Mouse (Mus musculus) forebrain, embryonic 11.5 days (tissue): ENCODE results near the gene Nme4. TPM values are rescaled to one million over a fixed set of nuclear protein-coding genes. Genes with fewer than 3 reads are reported as not detected.

Experiments used
- ATAC-seq: fragments of 200-750 bp; cut with Nextera tagmentation; replicated peaks from 2 replicates; pipeline ENCODE4 v1.8.0; 2017; ENCODE audit warnings: moderate TSS enrichment; ENCODE audit not compliant: low FRiP score
- DNase-seq: peaks from one replicate; pipeline ENCODE4 v3.0.0-alpha.2; 2017; ENCODE audit warnings: low spot score
- H3K27ac ChIP-seq: fragments of 300-500 bp; sonication (generic); 2 replicates; pipeline ENCODE4 v1.5.1; 2014; ENCODE audit warnings: low read depth, low read length
- H3K27me3 ChIP-seq: fragments of 300-500 bp; sonication (generic); 2 replicates; pipeline ENCODE4 v1.6.1; 2014; ENCODE audit warnings: mild to moderate bottlenecking, low read length, mixed read lengths; ENCODE audit not compliant: control insufficient read depth, insufficient read depth
- H3K36me3 ChIP-seq: fragments of 300-500 bp; sonication (generic); 2 replicates; pipeline ENCODE4 v1.6.1; 2014; ENCODE audit warnings: mild to moderate bottlenecking, low read length, moderate library complexity, mixed read lengths; ENCODE audit not compliant: control insufficient read depth, insufficient read depth
- H3K4me1 ChIP-seq: fragments of 300-500 bp; sonication (generic); replicated peaks from 2 replicates; pipeline ENCODE4 v1.6.1; 2014; ENCODE audit warnings: low read length, mixed read lengths; ENCODE audit not compliant: control insufficient read depth, insufficient read depth
- H3K4me2 ChIP-seq: fragments of 300-500 bp; sonication (generic); 2 replicates; pipeline ENCODE4 v1.6.1; 2014; ENCODE audit warnings: low read depth, mild to moderate bottlenecking, low read length, moderate library complexity, mixed read lengths; ENCODE audit not compliant: severe bottlenecking
- H3K4me3 ChIP-seq: fragments of 300-500 bp; sonication (generic); 2 replicates; pipeline ENCODE4 v1.5.1; 2014; ENCODE audit warnings: low read depth, low read length
- H3K9ac ChIP-seq: fragments of 300-500 bp; sonication (generic); 2 replicates; pipeline ENCODE4 v1.6.1; 2014; ENCODE audit warnings: low read length
- H3K9me3 ChIP-seq: fragments of 300-500 bp; sonication (generic); 2 replicates; pipeline ENCODE4 v1.6.1; 2016; ENCODE audit warnings: low read length, mixed read lengths; ENCODE audit not compliant: control insufficient read depth
- WGBS: fragments of 180-500 bp; shearing (Covaris S2); extraction: QIAGEN DNeasy Blood & Tissue Kit; methylation state at CpG from one replicate; pipeline ENCODE4 v1.1.7; 2014; 5-methylcytosine and 5-hydroxymethylcytosine counted together
- polyA plus RNA-seq: library from polyadenylated mRNA; unstranded; fragments of >200 nt; fragmentation: Nextera tagmentation; extraction: Ambion mirVana; gene quantifications from 2 replicates; pipeline ENCODE4 v1.2.1, GENCODE M21; 2014

Gene Nme4
- polyA plus RNA-seq, 1 experiment from 2014 or later, result 74.6 TPM

DNA sequence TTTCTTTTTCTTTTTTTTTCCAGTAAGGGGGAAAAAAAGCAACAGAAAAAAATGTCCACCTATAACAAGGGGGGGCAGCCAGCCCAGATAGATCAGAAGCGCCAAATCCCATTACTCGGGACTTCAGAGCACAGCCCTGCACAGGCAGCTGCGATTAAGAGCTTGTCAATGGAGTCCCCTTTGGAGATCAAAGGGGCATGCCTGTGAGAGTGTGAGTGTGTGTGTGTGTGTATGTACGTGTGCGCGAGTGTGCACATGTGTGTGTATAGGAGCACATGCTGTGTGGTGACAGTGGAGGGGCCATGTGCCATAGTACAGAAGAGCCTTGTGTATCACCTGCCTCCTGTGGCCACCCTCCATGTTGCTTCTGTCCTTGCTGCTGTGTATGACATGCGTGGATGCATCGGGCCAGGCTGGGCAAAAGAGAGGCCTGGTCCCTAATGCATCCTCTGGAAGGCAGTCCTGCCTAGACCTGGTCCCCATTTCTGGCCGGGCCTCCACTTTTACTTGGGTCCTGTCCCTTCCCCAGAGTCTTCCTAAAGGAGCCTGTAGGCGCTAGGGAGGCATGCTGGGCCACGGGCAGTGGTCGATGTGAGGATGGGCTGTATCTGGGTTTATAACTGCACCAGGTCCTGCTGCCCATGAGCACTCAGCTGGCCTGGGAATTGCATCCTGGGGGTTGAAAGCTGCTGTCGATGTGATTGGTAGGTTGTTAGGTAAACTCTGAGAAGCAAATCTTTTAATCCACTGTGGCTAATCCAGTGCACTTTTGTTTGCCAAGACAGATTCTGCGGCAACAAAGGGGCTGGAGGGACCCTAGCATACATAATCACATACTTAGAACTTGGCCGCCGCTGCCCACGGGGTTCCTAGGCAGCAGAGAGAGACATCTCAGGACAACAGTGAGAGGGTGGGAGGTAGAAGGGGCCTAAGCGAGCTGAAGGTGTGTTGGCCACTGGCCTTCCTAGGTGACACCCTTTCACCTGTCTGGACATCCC lies 36.8 kb upstream of the Nme4 start:
- no peaks in the 10 kb centered on the region for H3K27me3 ChIP-seq
- ATAC-seq, result no peak
- H3K4me2 ChIP-seq, result no peak overlapping the region
- no peaks in the 10 kb centered on the region for H3K9me3 ChIP-seq
- 77% methylated on average over 18 of the region's 18 CpGs for WGBS
- H3K27ac ChIP-seq, result peak overlapping the region; percentile 37; the same call in 1 of the 2 replicates
- no peak for DNase-seq
- peaks cover 3% of the 10 kb centered on the region; the same call in 1 of the 2 replicates for H3K36me3 ChIP-seq
- H3K9ac ChIP-seq, result no peak overlapping the region
- no peaks in the 10 kb centered on the region; the same call in 1 of the 2 replicates for H3K4me1 ChIP-seq
- peak overlapping the region; percentile 1; the same call in 1 of the 2 replicates for H3K4me3 ChIP-seq

GRCm38 (mm10) chr17:26131062-26131732 lies 35.8 kb upstream of the Nme4 start:
- Histone ChIP-seq H3K27me3 (no peaks in the 10 kb centered on the region), H3K9me3 (no peaks in the 10 kb centered on the region), H3K4me3 (peak overlapping the region; percentile 1; the same call in 1 of the 2 replicates), H3K9ac (no peak overlapping the region; the same call in 1 of the 2 replicates), H3K36me3 (peaks cover 3% of the 10 kb centered on the region; the same call in 1 of the 2 replicates), H3K4me2 (no peak overlapping the region), H3K27ac (no peak overlapping the region), H3K4me1 (no peaks in the 10 kb centered on the region; the same call in 1 of the 2 replicates)
- DNase-seq, result no peak
- 80% methylated on average over 18 of the region's 18 CpGs for WGBS
- peak; percentile 58; the same call in 1 of the 2 replicates for ATAC-seq

- H3K9me3 ChIP-seq, result no peaks in the 10 kb centered on the region
- no peaks in the 10 kb centered on the region for H3K27me3 ChIP-seq
- no peak overlapping the region for H3K4me2 ChIP-seq
- DNase-seq (no peak), ATAC-seq (no peak)
- H3K27ac ChIP-seq, result no peak overlapping the region
- H3K9ac ChIP-seq, result no peak overlapping the region
- peaks cover 7% of the 10 kb centered on the region for H3K4me1 ChIP-seq
- H3K4me3 ChIP-seq, result no peak overlapping the region
- peaks cover 6% of the 10 kb centered on the region; the same call in 1 of the 2 replicates for H3K36me3 ChIP-seq
- 94% methylated on average over 10 of the region's 10 CpGs for WGBS
Observed at GRCm38 (mm10) chr17:26125226-26125625, 29.8 kb upstream of the Nme4 start.

GRCm38 (mm10) chr17:26124560-26124959 lies 29.2 kb upstream of the Nme4 start:
- Histone ChIP-seq H3K4me1 (peaks cover 7% of the 10 kb centered on the region), H3K27ac (no peak overlapping the region), H3K27me3 (no peaks in the 10 kb centered on the region), H3K9me3 (no peaks in the 10 kb centered on the region), H3K4me2 (peak overlapping the region; percentile 67), H3K9ac (no peak overlapping the region), H3K4me3 (peak overlapping the region; percentile 79), H3K36me3 (peaks cover 6% of the 10 kb centered on the region; the same call in 1 of the 2 replicates)
- 95% methylated on average over 7 of the region's 7 CpGs for WGBS
- ATAC-seq (no peak), DNase-seq (no peak)

- H3K27ac ChIP-seq, result no peak within 1 kb of the TSS
- H3K27me3 ChIP-seq, result no peaks in the 10 kb centered on the region
- peak; percentile 90 for ATAC-seq
- H3K4me1 ChIP-seq, result peaks cover 7% of the 10 kb centered on the region
- H3K9me3 ChIP-seq, result no peaks in the 10 kb centered on the region
- H3K4me3 ChIP-seq, result peak within 1 kb of the TSS; percentile 79
- peak; percentile 94 for DNase-seq
- H3K4me2 ChIP-seq, result peak within 1 kb of the TSS; percentile 67
- H3K9ac ChIP-seq, result peak within 1 kb of the TSS; percentile 73
- H3K36me3 ChIP-seq, result peaks cover 4% of the 10 kb centered on the region; the same call in 1 of the 2 replicates
- WGBS, result under 1% methylated on average over 32 of the region's 32 CpGs
Observed at GRCm38 (mm10) chr17:26123267-26123684, 27.9 kb upstream of the Nme4 start, which contains the start of gene Mrpl28. Mrpl28 (plus strand) TSS chr17:26123500.

GRCm38 (mm10) chr17:26122431-26123140 lies 27.2 kb upstream of the Nme4 start:
- Histone ChIP-seq H3K4me2 (no peak overlapping the region), H3K9me3 (no peaks in the 10 kb centered on the region), H3K36me3 (peaks cover 4% of the 10 kb centered on the region; the same call in 1 of the 2 replicates), H3K27me3 (no peaks in the 10 kb centered on the region), H3K9ac (no peak overlapping the region), H3K27ac (no peak overlapping the region), H3K4me1 (peaks cover 7% of the 10 kb centered on the region), H3K4me3 (no peak overlapping the region)
- DNase-seq (no peak), ATAC-seq (no peak; the same call in 1 of the 2 replicates)
- 55% methylated on average over 5 of the region's 5 CpGs for WGBS

DNA sequence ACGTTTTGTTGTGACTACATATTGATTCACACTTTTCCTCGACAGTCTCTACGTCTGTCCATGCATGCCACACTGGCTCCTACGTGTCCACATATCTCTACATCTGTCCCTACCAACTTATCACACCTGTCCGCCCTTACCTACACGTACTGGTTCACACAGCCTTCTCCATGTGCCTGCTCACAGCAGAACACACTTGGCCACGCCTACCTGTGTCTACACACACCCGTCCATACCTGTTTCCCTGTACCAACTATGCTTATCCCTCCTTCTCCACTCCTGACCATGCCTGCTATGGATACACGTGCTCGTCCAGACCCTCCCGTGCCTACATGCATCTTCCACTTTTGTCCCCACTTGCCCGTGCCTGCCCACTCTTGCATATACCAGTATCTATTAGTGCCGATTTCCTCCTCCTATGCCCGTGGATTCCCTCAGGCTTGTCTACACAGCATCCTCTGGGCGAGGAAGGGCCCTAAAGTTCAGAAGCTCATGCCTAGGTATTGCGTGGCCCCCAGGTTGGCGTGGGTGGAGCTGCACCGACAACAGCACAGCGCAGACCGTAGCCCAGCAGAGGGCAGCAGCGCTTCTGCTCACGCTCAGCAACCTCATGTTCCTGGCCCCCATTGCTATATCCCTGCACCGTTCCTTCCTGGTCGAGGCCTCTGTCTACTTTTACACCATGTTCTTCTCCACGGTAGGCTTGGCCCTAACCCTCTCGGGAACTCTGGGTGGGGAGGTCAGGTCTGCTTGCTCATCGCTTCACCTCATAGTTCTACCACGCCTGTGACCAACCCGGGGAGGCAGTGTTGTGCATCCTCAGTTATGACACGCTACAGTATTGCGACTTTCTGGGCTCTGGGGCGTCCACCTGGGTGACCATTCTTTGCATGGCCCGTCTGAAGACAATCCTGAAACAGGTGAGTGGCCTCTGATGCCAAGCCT lies 24.6 kb upstream of the Nme4 start:
- 51% methylated on average over 33 of the region's 33 CpGs for WGBS
- no peak overlapping the region for H3K4me2 ChIP-seq
- DNase-seq (peak; percentile 80), ATAC-seq (no peak)
- no peak overlapping the region for H3K9ac ChIP-seq
- H3K4me3 ChIP-seq, result no peak overlapping the region
- peaks cover 7% of the 10 kb centered on the region for H3K4me1 ChIP-seq
- no peak overlapping the region for H3K27ac ChIP-seq
- H3K36me3 ChIP-seq, result no peaks in the 10 kb centered on the region
- H3K9me3 ChIP-seq, result no peaks in the 10 kb centered on the region
- peaks cover 8% of the 10 kb centered on the region for H3K27me3 ChIP-seq
